Mouse (Mus musculus): ENCODE measurements at regions not wholly inside any gene's neighbourhood (a gene's known extent, or its start where the extent isn't known, plus 50 kb on each side); places are given as distances from the start of the nearest gene placed in this dataset.
"Not testable (repeated sequence)": the region's sequence is repeated elsewhere in the genome, so short reads cannot be mapped to it uniquely, and the experiment has no call there.

DNA sequence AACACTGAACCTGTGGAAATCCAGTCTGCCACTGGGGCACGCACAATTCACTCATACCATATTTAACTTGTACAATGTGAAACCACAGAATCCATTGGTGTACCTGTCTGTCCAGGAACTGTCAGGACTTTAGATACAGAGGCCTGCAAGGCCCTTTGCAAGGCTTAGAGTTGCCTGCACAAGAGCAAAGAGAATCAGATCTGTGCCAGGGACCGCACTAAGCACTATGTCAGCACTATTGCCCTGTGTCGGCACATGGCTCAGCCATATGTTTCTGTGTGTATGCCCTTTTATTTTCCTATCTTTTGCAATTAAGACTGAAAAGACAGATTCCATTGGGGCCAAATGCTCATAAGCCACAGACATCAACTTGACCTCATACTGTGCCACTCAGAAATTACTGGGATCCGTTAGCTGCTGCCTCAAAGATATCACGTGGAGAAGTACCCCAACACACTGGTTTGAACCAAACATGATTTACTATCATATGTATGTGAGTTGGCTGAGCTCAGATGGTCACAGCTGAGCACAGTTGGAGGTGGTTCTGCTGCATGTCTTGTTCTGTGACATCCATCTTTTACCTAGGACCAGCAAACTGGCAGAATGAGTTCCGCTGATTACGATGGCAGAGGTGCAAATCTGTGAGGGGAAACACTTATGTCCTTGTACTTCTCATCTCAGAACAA, 181.7 kb upstream of the Prkcq start:
- in situ Hi-C loops (cut with MboI, MseI), result no loop called here

DNA sequence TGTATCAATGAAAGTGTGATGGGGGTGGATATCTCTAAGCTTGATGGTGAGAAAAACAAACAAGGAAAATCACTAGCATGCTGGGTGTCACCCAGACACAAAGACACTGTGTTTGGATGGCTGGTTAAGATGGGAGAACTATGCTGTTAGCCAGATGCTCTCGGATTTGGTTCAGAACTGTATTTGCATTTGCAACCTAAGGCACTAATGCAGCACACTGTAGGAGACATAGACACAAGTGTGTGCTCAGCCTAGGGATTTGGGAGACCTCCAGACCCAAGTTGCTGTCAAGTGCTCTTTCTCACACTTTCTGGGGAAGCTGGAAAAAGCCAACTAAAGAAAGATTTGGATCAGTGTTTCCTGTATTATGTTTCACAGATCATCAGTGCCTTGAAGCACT, 173.1 kb upstream of the Prkcq start:
- in situ Hi-C loops (cut with MboI, MseI), result no loop called here

- in situ Hi-C loops (cut with MboI, MseI), result no loop called here
Measured at GRCm38 (mm10) chr2:10999217-10999618, 172.7 kb upstream of the Prkcq start.

DNA sequence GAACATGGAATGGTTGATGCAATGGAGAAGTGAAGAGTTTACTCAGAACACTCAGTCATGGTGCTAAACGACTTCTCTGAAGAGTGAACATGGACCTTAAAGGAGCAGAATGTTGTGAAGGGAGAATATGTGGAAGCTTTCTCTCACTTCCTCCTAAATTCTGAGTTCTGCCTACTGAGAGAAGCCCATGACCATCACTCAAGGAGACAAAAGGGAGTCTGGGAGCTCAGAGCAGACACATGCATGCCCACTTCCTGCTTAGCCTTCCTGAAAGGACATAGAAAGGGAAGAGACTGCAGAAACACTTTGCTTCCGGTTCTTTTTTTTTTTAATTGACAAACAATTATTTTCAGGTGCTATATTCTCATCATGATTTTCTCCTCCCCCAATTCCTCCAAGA, 166.1 kb upstream of the Prkcq start:
- in situ Hi-C loops (cut with MboI, MseI), result loop anchor here (5.0 kb wide), 1 partner anchor 46 kb away; no protein-coding TSS in a partner anchor

DNA sequence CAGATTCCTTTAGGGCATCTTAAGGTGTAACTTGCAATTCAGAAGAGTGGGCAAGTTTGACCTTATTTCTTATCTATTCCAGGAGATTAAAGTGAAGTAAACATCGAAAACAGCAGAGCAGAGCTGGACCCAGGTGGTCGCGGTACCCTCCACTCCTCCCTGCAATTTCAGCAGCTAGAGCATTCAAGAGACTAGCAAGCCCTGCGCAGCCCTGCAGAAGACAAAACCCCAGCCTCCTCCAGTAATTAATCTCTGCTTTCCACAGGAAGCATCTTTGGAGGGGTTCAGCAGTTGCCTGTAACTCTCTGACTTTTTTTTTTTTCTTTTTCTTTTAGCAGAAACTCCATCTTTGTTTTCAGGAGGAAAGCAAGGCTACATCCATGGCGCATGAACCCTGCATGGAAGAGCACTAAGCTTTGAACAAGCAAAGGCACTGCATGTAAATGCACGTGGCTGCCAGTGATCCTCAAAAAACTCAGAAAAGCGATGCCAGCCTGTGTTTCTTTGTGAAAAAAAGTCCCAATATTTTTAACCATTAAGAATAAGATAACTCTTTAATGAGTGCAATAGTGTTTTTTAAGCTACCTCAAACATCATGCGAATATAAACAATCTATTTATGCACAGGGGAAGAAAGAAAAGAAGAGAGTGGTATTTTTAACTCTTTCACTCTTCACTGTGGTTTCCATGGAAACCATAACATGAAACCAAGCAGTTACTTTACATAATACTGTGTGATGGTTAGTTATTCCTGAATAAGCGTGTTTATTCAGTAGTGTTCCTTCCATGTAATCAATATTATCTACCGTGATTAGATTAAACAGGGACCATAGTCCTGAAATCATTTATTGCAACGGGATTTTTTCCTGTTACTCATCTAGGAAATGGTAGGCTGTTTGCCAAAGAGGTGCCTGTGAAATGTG, 160.6 kb upstream of the Prkcq start:
- in situ Hi-C loops (cut with MboI, MseI), result no loop called here

DNA sequence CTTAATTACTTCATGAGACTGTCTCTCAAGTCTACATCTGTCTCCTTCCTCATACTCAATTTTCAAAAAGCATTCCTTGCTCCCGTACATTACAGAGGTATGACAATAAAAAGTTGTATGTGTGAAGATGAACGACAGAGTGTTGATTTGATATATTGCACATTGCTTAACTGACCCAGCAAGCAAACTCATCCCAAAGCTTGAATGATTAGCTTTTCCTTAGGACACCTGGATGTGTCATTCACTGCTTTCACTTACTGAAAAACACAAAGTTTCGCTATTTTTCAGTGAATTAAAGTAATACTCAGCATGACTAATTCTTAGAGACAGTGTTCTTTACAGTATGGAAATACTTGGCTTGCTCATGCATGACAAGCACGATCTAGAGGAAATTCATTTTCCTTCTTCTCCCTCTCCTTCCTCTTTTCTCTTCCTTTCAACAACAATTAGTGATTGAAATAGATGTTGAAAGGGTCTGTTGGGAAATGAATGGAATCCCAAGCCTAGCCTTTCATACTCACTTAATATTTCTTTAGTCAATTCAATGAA, 159.5 kb upstream of the Prkcq start:
- in situ Hi-C loops (cut with MboI, MseI), result no loop called here

DNA sequence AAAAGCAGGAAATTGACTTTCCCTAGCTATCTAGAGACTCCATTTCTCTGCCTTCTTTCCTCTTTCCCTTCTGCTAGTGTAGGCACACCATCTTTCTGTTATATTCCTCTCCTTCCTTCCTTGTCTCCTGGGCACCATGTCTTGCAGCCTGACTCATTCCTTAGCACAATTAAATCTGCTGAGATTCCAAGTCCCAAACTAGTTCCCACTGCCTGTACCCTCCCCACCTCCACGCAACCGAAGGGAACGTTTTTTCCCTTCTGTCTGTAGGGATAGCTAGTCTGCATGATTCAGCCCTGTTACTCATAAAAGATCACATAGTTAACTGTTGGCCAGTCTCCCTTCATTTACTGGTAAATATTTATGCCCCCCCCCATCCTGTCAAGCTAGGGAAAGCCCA, 158.8 kb upstream of the Prkcq start:
- in situ Hi-C loops (cut with MboI, MseI), result no loop called here

GRCm38 (mm10) chr2:11016446-11016845, 155.5 kb upstream of the Prkcq start:
- in situ Hi-C loops (cut with MboI, MseI), result no loop called here

- in situ Hi-C loops (cut with MboI, MseI), result no loop called here
Measured at GRCm38 (mm10) chr2:11032891-11033290, 139.0 kb upstream of the Prkcq start.

- in situ Hi-C loops (cut with MboI, MseI), result no loop called here
Measured at GRCm38 (mm10) chr2:11034178-11034577, 137.7 kb upstream of the Prkcq start.

- in situ Hi-C loops (cut with MboI, MseI), result no loop called here
Measured at GRCm38 (mm10) chr2:11037343-11037742, 134.6 kb upstream of the Prkcq start.

DNA sequence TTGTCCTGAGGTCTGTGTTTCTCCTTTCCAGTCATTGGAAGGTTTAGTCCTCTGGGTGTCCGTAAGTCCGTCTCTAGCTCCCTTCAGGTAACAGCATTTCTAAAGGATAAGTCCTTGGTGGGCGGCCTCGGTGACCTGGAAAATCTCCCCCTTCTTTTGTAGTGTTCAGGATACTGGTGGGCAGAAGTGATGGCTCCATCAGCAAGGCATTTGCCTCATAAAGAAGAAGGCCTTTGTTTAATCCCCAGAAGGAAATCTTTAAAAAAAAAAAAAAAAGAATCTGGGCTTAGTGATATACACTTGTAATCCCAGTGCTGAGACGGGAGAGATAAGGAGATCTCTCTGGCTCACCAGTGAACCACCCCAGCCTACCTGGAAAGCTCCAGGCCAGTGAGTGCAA, 133.5 kb upstream of the Prkcq start:
- in situ Hi-C loops (cut with MboI, MseI), result no loop called here

DNA sequence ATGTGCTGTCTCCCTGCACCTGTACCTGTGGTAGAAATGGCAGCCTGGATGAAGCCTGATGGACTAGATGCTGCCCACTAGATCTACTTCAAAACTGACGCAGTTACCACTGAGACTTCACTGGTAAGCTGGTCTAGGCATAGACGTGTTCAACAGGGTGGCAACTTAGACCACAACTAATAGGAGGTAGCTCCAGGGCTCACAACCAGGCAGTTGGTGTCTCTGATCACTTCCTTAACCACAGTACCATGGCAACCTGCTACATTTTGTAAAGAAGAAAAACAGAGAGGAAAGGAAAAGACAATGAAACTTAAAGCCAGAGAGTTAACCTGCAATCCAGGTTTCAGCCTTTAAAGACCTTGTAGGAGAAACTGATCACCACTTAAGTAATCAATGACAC, 131.9 kb upstream of the Prkcq start:
- in situ Hi-C loops (cut with MboI, MseI), result no loop called here

GRCm38 (mm10) chr2:11044727-11045274, 127.1 kb upstream of the Prkcq start:
- in situ Hi-C loops (cut with MboI, MseI), result no loop called here

GRCm38 (mm10) chr2:11051621-11052020, 120.3 kb upstream of the Prkcq start:
- in situ Hi-C loops (cut with MboI, MseI), result loop anchor here (5.0 kb wide), 1 partner anchor 44 kb away; no protein-coding TSS in a partner anchor

- in situ Hi-C loops (cut with MboI, MseI), result no loop called here
Measured at GRCm38 (mm10) chr2:11059731-11060425, 112.0 kb upstream of the Prkcq start.

- in situ Hi-C loops (cut with MboI, MseI), result loop anchor here (5.0 kb wide), 1 partner anchor 280 kb away; no protein-coding TSS in a partner anchor
Measured at GRCm38 (mm10) chr2:11067384-11067783, 104.5 kb upstream of the Prkcq start.

GRCm38 (mm10) chr2:11083536-11083935, 88.4 kb upstream of the Prkcq start:
- in situ Hi-C loops (cut with MboI, MseI), result no loop called here

DNA sequence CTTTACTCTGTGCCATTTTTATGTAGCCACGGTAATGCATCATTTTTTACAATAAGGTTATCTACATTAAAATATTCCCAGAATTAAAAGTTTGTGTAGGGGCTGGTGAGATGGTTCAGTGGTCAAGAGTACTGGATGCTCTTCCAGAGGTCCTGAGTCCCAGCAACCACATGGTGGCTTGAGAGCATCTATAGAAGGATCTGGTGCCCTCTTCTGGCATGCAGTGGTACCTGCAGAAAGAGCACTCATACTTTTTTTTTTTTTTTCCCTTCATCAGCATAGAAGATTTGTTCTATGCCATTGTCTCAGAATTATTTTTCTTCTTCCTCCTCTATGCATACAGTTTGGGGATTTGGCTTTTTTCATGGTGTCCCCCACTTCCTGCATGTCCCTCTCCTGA, 84.9 kb upstream of the Prkcq start:
- in situ Hi-C loops (cut with MboI, MseI), result no loop called here

DNA sequence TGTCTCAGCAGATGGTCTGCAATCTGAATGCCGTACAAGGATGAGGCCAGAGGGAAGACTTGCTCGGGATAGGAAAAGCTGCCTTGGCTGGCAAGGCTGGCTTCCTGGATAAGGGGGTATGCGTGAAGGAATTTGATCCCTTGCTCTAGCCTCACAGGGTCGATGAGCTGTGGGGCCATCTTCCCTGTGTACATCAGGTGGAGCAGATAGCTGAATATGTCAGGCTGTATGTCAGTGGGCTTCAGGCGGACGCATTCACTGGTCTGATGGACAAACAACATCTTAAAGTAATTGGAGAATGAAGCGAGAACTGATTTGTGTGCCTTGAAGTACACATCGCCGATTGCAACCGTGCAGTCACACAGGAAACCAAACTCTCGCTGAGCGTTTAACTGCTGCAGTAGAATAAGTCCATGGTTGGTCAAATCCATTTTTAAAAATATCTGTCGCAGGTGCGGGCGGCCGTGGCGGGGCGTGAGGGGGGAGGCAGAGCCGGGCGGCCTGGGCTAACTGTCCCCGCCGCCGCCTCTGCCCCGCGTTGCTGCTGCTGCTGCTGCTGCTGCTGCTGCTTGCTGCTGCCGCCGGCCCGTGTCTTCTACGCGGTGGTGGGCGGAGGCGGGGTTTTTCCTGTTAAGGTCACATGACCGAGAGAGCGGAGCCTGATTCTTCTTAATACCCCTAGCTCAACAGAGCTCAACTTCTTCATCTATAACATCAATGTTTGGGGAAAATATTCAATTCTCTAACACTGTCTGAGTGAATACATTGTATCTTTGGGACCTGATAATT, 71.9 kb upstream of the Prkcq start:
- in situ Hi-C loops (cut with MboI, MseI), result not testable (repeated sequence)

- in situ Hi-C loops (cut with MboI, MseI), result loop anchor here (5.0 to 10.0 kb wide), 2 partner anchors 112 to 154 kb away; no protein-coding TSS in a partner anchor
Measured at GRCm38 (mm10) chr2:11113191-11113590, 58.7 kb upstream of the Prkcq start.
